Mouse (Mus musculus) cerebellum, adult 2 months (tissue): ENCODE results near the gene Ccdc83. TPM values are rescaled to one million over a fixed set of nuclear protein-coding genes. Genes with fewer than 3 reads are reported as not detected.
"Not testable (repeated sequence)": the region's sequence is repeated elsewhere in the genome, so short reads cannot be mapped to it uniquely, and the experiment has no call there.

Experiments
- DNase-seq, 2 experiments: peaks; one replicate each; pipeline ENCODE4 v3.0.0; 2021
- H3K27ac ChIP-seq: fragments of 200-500 bp; 2 replicates; pipeline ENCODE4 v1.5.1; 2012; ENCODE audit warnings: low read length, control low read depth, inconsistent platforms; ENCODE audit not compliant: insufficient read depth
- H3K27me3 ChIP-seq: fragments of 200-500 bp; 2 replicates; pipeline ENCODE4 v1.6.1; 2012; ENCODE audit warnings: inconsistent platforms, mild to moderate bottlenecking, low read length, moderate library complexity; ENCODE audit not compliant: control insufficient read depth, insufficient read depth
- H3K4me1 ChIP-seq: fragments of 200-500 bp; 2 replicates; pipeline ENCODE4 v1.6.1; 2011; ENCODE audit warnings: low read length; ENCODE audit not compliant: control insufficient read depth, insufficient read depth
- H3K4me3 ChIP-seq: fragments of 200-500 bp; replicated peaks from 2 replicates; pipeline ENCODE3; 2011; ENCODE audit warnings: mild to moderate bottlenecking, low read depth, low read length, control low read depth; ENCODE audit not compliant: insufficient read depth
- CTCF ChIP-seq: fragments of 200-500 bp; IDR thresholded peaks from 2 replicates; pipeline ENCODE4 v1.5.1; 2011; ENCODE audit warnings: low read depth, mild to moderate bottlenecking, control low read depth, low read length, moderate library complexity, borderline replicate concordance; ENCODE audit not compliant: insufficient read depth
- POLR2A ChIP-seq: fragments of 200-500 bp; IDR thresholded peaks from 2 replicates; pipeline ENCODE4 v1.6.1; 2011; ENCODE audit warnings: low read length, control low read depth, borderline replicate concordance; ENCODE audit not compliant: insufficient read depth
- WGBS: fragments of 180-500 bp; shearing (Covaris S2); methylation state at CpG from one replicate; pipeline ENCODE4 v1.1.7; 2018; 5-methylcytosine and 5-hydroxymethylcytosine counted together
- polyA plus RNA-seq: library from polyadenylated mRNA; depleted of rRNA; stranded (reverse); fragments of >200 nt; gene quantifications from 2 replicates; pipeline ENCODE4 v1.2.3, GENCODE M21; 2012

The Ccdc83 gene
- polyA plus RNA-seq, 1 experiment = not detected

- TF ChIP-seq POLR2A (no peak), CTCF (0 out of 2 replicates have a peak, but pooled peaks have one; percentile 6)
Observed at GRCm38 (mm10) chr7:90252946-90253345, 12.6 kb downstream of the Ccdc83 start.

GRCm38 (mm10) chr7:90243643-90244042 is 21.9 kb downstream of the Ccdc83 start:
- Histone ChIP-seq H3K27ac (no peak overlapping the region), H3K4me3 (no peak overlapping the region), H3K27me3 (no peaks in the 10 kb centered on the region), H3K4me1 (no peaks in the 10 kb centered on the region)
- no peak for TF ChIP-seq CTCF
- TF ChIP-seq POLR2A = no peak
- 90% methylated on average over 5 of the region's 5 CpGs for WGBS
- DNase-seq = no peak

More at GRCm38 (mm10) chr7:90252946-90253345, 12.6 kb downstream of the Ccdc83 start:
- DNase-seq = no peak
- Histone ChIP-seq H3K27ac (no peak overlapping the region), H3K27me3 (no peaks in the 10 kb centered on the region), H3K4me1 (no peaks in the 10 kb centered on the region), H3K4me3 (no peak overlapping the region)
- WGBS = 74% methylated on average over 5 of the region's 5 CpGs

- no peaks in the 10 kb centered on the region for H3K4me1 ChIP-seq
- H3K27me3 ChIP-seq = no peaks in the 10 kb centered on the region
Observed at GRCm38 (mm10) chr7:90243151-90243550, 22.4 kb downstream of the Ccdc83 start.

DNA sequence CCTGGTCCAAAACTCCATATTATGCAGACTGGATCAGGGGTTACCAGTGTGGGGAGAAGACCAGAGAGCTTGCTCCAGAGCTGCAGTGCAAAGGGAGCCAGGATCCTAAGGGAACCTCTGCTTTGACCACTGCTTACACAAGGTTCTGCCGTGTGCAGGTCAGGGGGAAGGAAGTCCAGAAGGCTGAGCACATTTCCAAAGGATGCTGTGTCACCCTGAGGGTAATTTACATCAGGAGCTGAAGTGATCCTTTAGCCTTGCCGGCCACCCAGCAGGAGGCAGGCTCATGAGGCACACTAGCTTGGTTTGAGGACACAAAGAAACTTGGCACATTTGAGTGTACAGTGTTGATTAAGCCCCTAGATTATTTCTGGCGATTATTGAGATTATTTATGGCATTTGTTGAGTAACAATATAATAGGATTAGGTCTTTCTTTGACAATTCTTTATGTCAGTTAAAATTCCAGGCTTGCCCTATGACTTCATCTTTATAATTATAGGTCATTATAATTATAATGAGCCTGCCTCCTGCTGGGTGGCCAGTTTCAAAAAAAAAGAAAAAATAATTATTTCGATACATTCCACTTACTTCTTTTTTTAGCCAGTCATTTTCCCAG is 29.2 kb downstream of the Ccdc83 start:
- 33% methylated on average over 4 of the region's 4 CpGs for WGBS
- TF ChIP-seq CTCF (no peak), POLR2A (no peak)

More at GRCm38 (mm10) chr7:90243151-90243550, 22.4 kb downstream of the Ccdc83 start:
- H3K27ac ChIP-seq = no peak overlapping the region
- TF ChIP-seq CTCF (no peak), POLR2A (no peak)
- 90% methylated on average over 6 of the region's 6 CpGs for WGBS
- H3K4me3 ChIP-seq = no peak overlapping the region
- no peak for DNase-seq

DNA sequence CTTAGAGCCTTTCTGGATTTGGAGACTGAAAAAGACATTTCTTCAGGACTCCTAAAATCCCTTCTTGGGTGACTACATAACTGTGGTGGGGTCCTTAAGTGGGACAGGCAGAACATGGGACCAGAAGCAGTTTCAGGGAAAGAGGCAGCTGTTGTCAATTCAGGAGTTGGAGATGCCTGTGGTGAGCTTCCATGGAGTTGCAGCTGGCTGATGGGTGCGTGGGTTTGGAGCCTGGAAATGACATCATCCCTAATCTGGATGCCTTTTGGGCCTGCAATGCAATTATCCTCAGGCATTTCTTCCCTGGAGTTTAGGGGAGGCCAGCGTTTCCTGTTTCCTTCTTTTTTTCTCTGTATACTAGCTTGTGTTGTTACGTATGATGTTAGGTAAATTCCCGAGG is 31.7 kb downstream of the Ccdc83 start:
- no peaks in the 10 kb centered on the region for H3K27me3 ChIP-seq
- TF ChIP-seq POLR2A (no peak), CTCF (no peak)
- no peak for DNase-seq
- H3K27ac ChIP-seq = no peak overlapping the region
- 65% methylated on average over 4 of the region's 4 CpGs for WGBS
- no peak overlapping the region for H3K4me3 ChIP-seq
- H3K4me1 ChIP-seq = no peaks in the 10 kb centered on the region

More for the DNA sequence above, 29.2 kb downstream of the Ccdc83 start:
- Histone ChIP-seq H3K27ac (no peak overlapping the region), H3K4me1 (no peaks in the 10 kb centered on the region), H3K4me3 (no peak overlapping the region), H3K27me3 (no peaks in the 10 kb centered on the region)
- no peak for DNase-seq

DNA sequence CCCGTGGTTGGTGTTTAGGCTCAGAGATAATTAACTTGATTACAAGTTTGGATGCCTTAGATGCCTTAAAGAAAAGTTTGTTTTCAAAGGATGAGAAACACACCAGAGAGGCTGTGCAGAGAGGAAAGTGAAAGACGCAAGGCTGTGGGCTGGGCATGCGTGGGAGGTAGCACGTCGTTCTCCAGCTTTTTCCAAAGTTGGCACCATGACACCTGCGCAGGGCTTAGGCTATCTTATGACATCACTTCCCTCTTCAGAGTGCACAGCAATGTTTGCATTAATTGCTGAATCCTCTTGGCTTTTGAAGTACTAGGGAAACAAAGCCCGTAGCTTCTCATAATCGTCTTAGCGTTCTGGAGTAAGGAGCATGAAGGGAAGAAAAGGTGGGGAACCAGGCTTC is 34.1 kb downstream of the Ccdc83 start:
- Histone ChIP-seq H3K4me3 (no peak overlapping the region), H3K27me3 (no peaks in the 10 kb centered on the region), H3K27ac (no peak overlapping the region), H3K4me1 (no peaks in the 10 kb centered on the region)
- TF ChIP-seq POLR2A (no peak), CTCF (no peak)
- no peak for DNase-seq
- WGBS = 78% methylated on average over 9 of the region's 9 CpGs

GRCm38 (mm10) chr7:90228884-90229283 is 36.7 kb downstream of the Ccdc83 start:
- H3K4me1 ChIP-seq, H3K4me3 ChIP-seq, DNase-seq, H3K27me3 ChIP-seq, H3K27ac ChIP-seq: not testable (repeated sequence)
- peak; percentile 10; the same call in 1 of the 2 replicates for TF ChIP-seq CTCF

DNA sequence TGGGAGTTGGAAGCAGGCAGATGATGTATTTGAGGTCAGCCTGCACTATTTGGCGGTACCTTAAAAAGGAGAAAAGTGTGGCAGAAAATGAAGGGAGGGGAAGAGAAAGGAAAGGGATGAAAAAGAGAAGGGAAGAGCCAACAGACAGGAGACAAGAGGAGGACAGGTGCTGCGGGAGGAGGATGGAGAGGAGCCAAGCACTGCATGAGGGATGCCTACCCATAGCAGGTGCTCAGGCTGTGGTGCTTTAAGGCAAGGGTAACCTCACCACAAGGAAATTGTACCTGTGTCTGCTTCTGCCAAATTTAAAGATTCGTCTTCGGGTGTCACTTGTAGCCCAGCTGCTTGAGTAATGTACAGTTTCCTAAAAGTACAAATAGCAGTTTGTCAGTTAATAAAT is 37.5 kb downstream of the Ccdc83 start:
- DNase-seq = peak in 1 of 2 experiments; percentile 21
- H3K4me3 ChIP-seq = no peak overlapping the region
- 37% methylated on average over 4 of the region's 4 CpGs for WGBS
- TF ChIP-seq CTCF = no peak
- no peak for TF ChIP-seq POLR2A
- H3K27me3 ChIP-seq = no peaks in the 10 kb centered on the region
- H3K27ac ChIP-seq = no peak overlapping the region
- no peaks in the 10 kb centered on the region for H3K4me1 ChIP-seq
